Mouse (Mus musculus) lung, embryonic 14.5 days (tissue): ENCODE data around the gene Dctn2. TPM values are rescaled to one million over a fixed set of nuclear protein-coding genes. Genes with fewer than 3 reads are reported as not detected.

Experiments used
- ATAC-seq: fragments of 200-750 bp; cut with Nextera tagmentation; 2 replicates; pipeline ENCODE4 v1.8.0; 2017; ENCODE audit warnings: mild to moderate bottlenecking, moderate TSS enrichment, moderate library complexity; ENCODE audit not compliant: insufficient read depth
- DNase-seq: peaks from one replicate; pipeline ENCODE4 v3.0.0-alpha.2; 2015
- H3K27ac ChIP-seq: fragments of 300-500 bp; sonication (generic); 2 replicates; pipeline ENCODE4 v1.5.1; 2014; ENCODE audit warnings: low read depth, mild to moderate bottlenecking, moderate library complexity
- H3K27me3 ChIP-seq: fragments of 300-500 bp; sonication (generic); 2 replicates; pipeline ENCODE4 v1.6.1; 2014; ENCODE audit warnings: low read length, control low read depth; ENCODE audit not compliant: insufficient read depth
- H3K36me3 ChIP-seq: fragments of 300-500 bp; sonication (generic); 2 replicates; pipeline ENCODE4 v1.6.1; 2014; ENCODE audit warnings: control low read depth; ENCODE audit not compliant: insufficient read depth
- H3K4me1 ChIP-seq: fragments of 300-500 bp; sonication (generic); 2 replicates; pipeline ENCODE4 v1.6.1; 2014; ENCODE audit warnings: antibody characterized with exemption, control low read depth; ENCODE audit not compliant: insufficient read depth
- H3K4me2 ChIP-seq: fragments of 300-500 bp; sonication (generic); 2 replicates; pipeline ENCODE4 v1.6.1; 2014; ENCODE audit warnings: mild to moderate bottlenecking
- H3K4me3 ChIP-seq: fragments of 300-500 bp; sonication (generic); 2 replicates; pipeline ENCODE4 v1.5.1; 2014; ENCODE audit warnings: low read depth, low read length
- H3K9ac ChIP-seq: fragments of 300-500 bp; sonication (generic); 2 replicates; pipeline ENCODE4 v1.6.1; 2014
- H3K9me3 ChIP-seq: fragments of 300-500 bp; sonication (generic); 2 replicates; pipeline ENCODE4 v1.6.1; 2016; ENCODE audit warnings: low read depth, low read length, control low read depth
- CTCF ChIP-seq: IDR thresholded peaks from 2 replicates; pipeline ENCODE4 v1.5.1; 2016; ENCODE audit warnings: antibody characterized with exemption, low read depth
- WGBS: fragments of 180-500 bp; shearing (Covaris S2); extraction: QIAGEN DNeasy Blood & Tissue Kit; methylation state at CpG from one replicate; pipeline ENCODE4 v1.1.7; 2014; 5-methylcytosine and 5-hydroxymethylcytosine counted together
- polyA plus RNA-seq: library from polyadenylated mRNA; unstranded; fragments of >200 nt; fragmentation: Nextera tagmentation; extraction: Ambion mirVana; gene quantifications from 2 replicates; pipeline ENCODE4 v1.2.1, GENCODE M21; 2014

Gene Dctn2
- polyA plus RNA-seq, 1 experiment from 2014 or later: 160 TPM

- no peak for DNase-seq
- H3K4me3 ChIP-seq: no peak overlapping the region
- no peak for TF ChIP-seq CTCF
- no peaks in the 10 kb centered on the region for H3K36me3 ChIP-seq
- no peak overlapping the region for H3K9ac ChIP-seq
- no peak overlapping the region for H3K27ac ChIP-seq
- H3K4me1 ChIP-seq: no peaks in the 10 kb centered on the region
- no peak for ATAC-seq
- H3K9me3 ChIP-seq: no peaks in the 10 kb centered on the region
- H3K27me3 ChIP-seq: no peaks in the 10 kb centered on the region
- WGBS: 68% methylated on average over 2 of the region's 2 CpGs
- H3K4me2 ChIP-seq: no peak overlapping the region
Measured at GRCm38 (mm10) chr10:127317277-127317676, 51.1 kb downstream of the Dctn2 start.

GRCm38 (mm10) chr10:127318009-127318408, 51.8 kb downstream of the Dctn2 start:
- WGBS: 35% methylated on average over 4 of the region's 4 CpGs
- H3K4me3 ChIP-seq: no peak overlapping the region
- no peak overlapping the region for H3K9ac ChIP-seq
- H3K27me3 ChIP-seq: no peaks in the 10 kb centered on the region
- H3K9me3 ChIP-seq: no peaks in the 10 kb centered on the region
- TF ChIP-seq CTCF: no peak
- no peak overlapping the region for H3K4me2 ChIP-seq
- no peaks in the 10 kb centered on the region for H3K36me3 ChIP-seq
- no peak for DNase-seq
- H3K4me1 ChIP-seq: no peaks in the 10 kb centered on the region
- no peak overlapping the region for H3K27ac ChIP-seq
- ATAC-seq: no peak

- 57% methylated on average over 7 of the region's 7 CpGs for WGBS
- no peak overlapping the region for H3K4me3 ChIP-seq
Measured at GRCm38 (mm10) chr10:127319969-127320368, 53.8 kb downstream of the Dctn2 start.

GRCm38 (mm10) chr10:127321621-127322020, 55.5 kb downstream of the Dctn2 start, which contains the start of gene Arhgap9:
Gene Arhgap9, plus strand, starts transcription at chr10:127321964.
- Histone ChIP-seq H3K4me1 (peaks cover 5% of the 10 kb centered on the region; the same call in 1 of the 2 replicates), H3K4me2 (no peak within 1 kb of the TSS), H3K4me3 (no peak within 1 kb of the TSS), H3K27ac (no peak within 1 kb of the TSS), H3K9me3 (no peaks in the 10 kb centered on the region), H3K36me3 (no peaks in the 10 kb centered on the region), H3K9ac (no peak within 1 kb of the TSS), H3K27me3 (peaks cover 26% of the 10 kb centered on the region)
- no peak for TF ChIP-seq CTCF
- DNase-seq (no peak), ATAC-seq (no peak)
- WGBS: 76% methylated on average over 2 of the region's 3 CpGs

More at GRCm38 (mm10) chr10:127319969-127320368, 53.8 kb downstream of the Dctn2 start:
- no peak overlapping the region for H3K27ac ChIP-seq
- ATAC-seq (no peak), DNase-seq (no peak)
- H3K36me3 ChIP-seq: no peaks in the 10 kb centered on the region
- H3K27me3 ChIP-seq: peaks cover 10% of the 10 kb centered on the region; the same call in 1 of the 2 replicates
- no peak for TF ChIP-seq CTCF
- H3K4me1 ChIP-seq: no peaks in the 10 kb centered on the region
- no peak overlapping the region for H3K4me2 ChIP-seq
- no peaks in the 10 kb centered on the region for H3K9me3 ChIP-seq
- H3K9ac ChIP-seq: no peak overlapping the region

GRCm38 (mm10) chr10:127322178-127322577, 56.0 kb downstream of the Dctn2 start:
- Histone ChIP-seq H3K4me1 (peaks cover 5% of the 10 kb centered on the region; the same call in 1 of the 2 replicates), H3K9ac (no peak overlapping the region), H3K9me3 (0 out of 2 replicates have a peak, but pooled peaks cover 2% of the 10 kb centered on the region), H3K27me3 (peaks cover 32% of the 10 kb centered on the region), H3K4me3 (no peak overlapping the region), H3K27ac (no peak overlapping the region), H3K36me3 (no peaks in the 10 kb centered on the region), H3K4me2 (no peak overlapping the region)
- TF ChIP-seq CTCF: no peak
- ATAC-seq: no peak
- 47% methylated on average over 13 of the region's 13 CpGs for WGBS
- no peak for DNase-seq

- WGBS: 63% methylated on average over 4 of the region's 4 CpGs
- no peak for ATAC-seq
- peaks cover 37% of the 10 kb centered on the region for H3K27me3 ChIP-seq
Measured at GRCm38 (mm10) chr10:127322669-127323068, 56.5 kb downstream of the Dctn2 start.

GRCm38 (mm10) chr10:127323131-127323855, 57.1 kb downstream of the Dctn2 start:
- no peak for TF ChIP-seq CTCF

More at GRCm38 (mm10) chr10:127322669-127323068, 56.5 kb downstream of the Dctn2 start:
- H3K27ac ChIP-seq: no peak overlapping the region
- no peak for TF ChIP-seq CTCF
- no peak for DNase-seq
- H3K9ac ChIP-seq: no peak overlapping the region
- peaks cover 5% of the 10 kb centered on the region; the same call in 1 of the 2 replicates for H3K4me1 ChIP-seq
- no peaks in the 10 kb centered on the region for H3K36me3 ChIP-seq
- H3K4me2 ChIP-seq: no peak overlapping the region
- H3K4me3 ChIP-seq: no peak overlapping the region
- 0 out of 2 replicates have a peak, but pooled peaks cover 5% of the 10 kb centered on the region for H3K9me3 ChIP-seq

More at GRCm38 (mm10) chr10:127323131-127323855, 57.1 kb downstream of the Dctn2 start:
- ATAC-seq (no peak), DNase-seq (no peak)
- Histone ChIP-seq H3K4me2 (no peak overlapping the region), H3K4me3 (no peak overlapping the region), H3K27ac (no peak overlapping the region), H3K9me3 (0 out of 2 replicates have a peak, but pooled peaks cover 5% of the 10 kb centered on the region), H3K36me3 (no peaks in the 10 kb centered on the region), H3K9ac (no peak overlapping the region), H3K4me1 (peaks cover 5% of the 10 kb centered on the region; the same call in 1 of the 2 replicates), H3K27me3 (peaks cover 42% of the 10 kb centered on the region)
- WGBS: 67% methylated on average over 17 of the region's 17 CpGs
